Mouse (Mus musculus) stomach, postnatal 0 days (tissue): ENCODE data around the gene Gli1.

Experiments
- CTCF ChIP-seq: IDR thresholded peaks from 2 replicates; pipeline ENCODE4 v1.5.1; 2016; ENCODE audit warnings: antibody characterized with exemption, low read depth, mild to moderate bottlenecking, moderate library complexity
- EP300 ChIP-seq: optimal IDR thresholded peaks from 2 replicates; pipeline ENCODE3; 2016; ENCODE audit warnings: antibody characterized with exemption

- TF ChIP-seq EP300 (no peak), CTCF (no peak)
Observed at GRCm38 (mm10) chr10:127311476-127312355, 30.1 kb downstream of the Gli1 start, which contains the start of gene Mars.
